Mouse (Mus musculus) lung, embryonic 16.5 days (tissue): Measurements from ENCODE around the gene Plod2. TPM values are rescaled to one million over a fixed set of nuclear protein-coding genes. Genes with fewer than 3 reads are reported as not detected.

Experiments used
- ATAC-seq: fragments of 200-750 bp; cut with Nextera tagmentation; 2 replicates; pipeline ENCODE4 v1.8.0; 2017; ENCODE audit warnings: low read depth, mild to moderate bottlenecking, moderate library complexity
- H3K27ac ChIP-seq: fragments of 300-500 bp; sonication (generic); 2 replicates; pipeline ENCODE4 v1.5.1; 2014; ENCODE audit warnings: mild to moderate bottlenecking, control low read depth, low read length
- H3K27me3 ChIP-seq: fragments of 300-500 bp; sonication (generic); 2 replicates; pipeline ENCODE4 v1.6.1; 2014; ENCODE audit warnings: low read depth, low read length, mixed read lengths; ENCODE audit not compliant: control insufficient read depth, insufficient read depth
- H3K36me3 ChIP-seq: fragments of 300-500 bp; sonication (generic); 2 replicates; pipeline ENCODE4 v1.6.1; 2014; ENCODE audit warnings: low read length; ENCODE audit not compliant: control insufficient read depth, insufficient read depth
- H3K4me1 ChIP-seq: fragments of 300-500 bp; sonication (generic); replicated peaks from 2 replicates; pipeline ENCODE4 v1.6.1; 2014; ENCODE audit warnings: low read length, mixed read lengths; ENCODE audit not compliant: control insufficient read depth, insufficient read depth
- H3K4me2 ChIP-seq: fragments of 300-500 bp; sonication (generic); 2 replicates; pipeline ENCODE4 v1.6.1; 2014; ENCODE audit warnings: low read depth, low read length, control low read depth
- H3K4me3 ChIP-seq: fragments of 300-500 bp; sonication (generic); 2 replicates; pipeline ENCODE4 v1.5.1; 2014; ENCODE audit warnings: mild to moderate bottlenecking, low read length, control low read depth
- H3K9ac ChIP-seq: fragments of 300-500 bp; sonication (generic); 2 replicates; pipeline ENCODE4 v1.6.1; 2014; ENCODE audit warnings: low read length, control low read depth
- H3K9me3 ChIP-seq: fragments of 300-500 bp; sonication (generic); 2 replicates; pipeline ENCODE4 v1.6.1; 2016; ENCODE audit warnings: low read length; ENCODE audit not compliant: control insufficient read depth
- WGBS: fragments of 180-500 bp; shearing (Covaris S2); extraction: QIAGEN DNeasy Blood & Tissue Kit; methylation state at CpG from one replicate; pipeline ENCODE4 v1.1.7; 2014; 5-methylcytosine and 5-hydroxymethylcytosine counted together
- polyA plus RNA-seq: library from polyadenylated mRNA; unstranded; fragments of >200 nt; fragmentation: Nextera tagmentation; extraction: Ambion mirVana; gene quantifications from 2 replicates; pipeline ENCODE4 v1.2.1, GENCODE M21; 2015

Gene Plod2
- polyA plus RNA-seq, 1 experiment from 2014 or later = 53.4 TPM

DNA sequence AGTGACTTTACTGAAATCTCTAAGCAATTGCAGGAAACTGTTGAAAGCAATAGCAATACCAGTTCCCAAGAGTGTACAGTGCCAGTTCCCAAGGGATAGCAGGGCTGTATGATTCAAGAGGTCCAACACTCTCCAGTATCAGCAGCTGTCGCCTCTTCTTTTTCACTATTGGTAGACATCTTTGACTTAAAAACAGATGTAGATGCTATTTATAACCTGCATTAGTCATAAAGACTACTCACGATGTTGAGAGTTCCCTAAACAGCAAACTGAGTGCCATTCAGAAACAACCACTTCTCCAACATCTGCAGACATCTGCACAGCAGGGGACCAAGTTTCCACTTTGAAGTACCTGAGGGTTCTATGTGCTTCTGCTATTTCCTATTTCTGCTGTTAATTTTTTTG, 79.9 kb downstream of the Plod2 start:
- no peaks in the 10 kb centered on the region for H3K9me3 ChIP-seq

DNA sequence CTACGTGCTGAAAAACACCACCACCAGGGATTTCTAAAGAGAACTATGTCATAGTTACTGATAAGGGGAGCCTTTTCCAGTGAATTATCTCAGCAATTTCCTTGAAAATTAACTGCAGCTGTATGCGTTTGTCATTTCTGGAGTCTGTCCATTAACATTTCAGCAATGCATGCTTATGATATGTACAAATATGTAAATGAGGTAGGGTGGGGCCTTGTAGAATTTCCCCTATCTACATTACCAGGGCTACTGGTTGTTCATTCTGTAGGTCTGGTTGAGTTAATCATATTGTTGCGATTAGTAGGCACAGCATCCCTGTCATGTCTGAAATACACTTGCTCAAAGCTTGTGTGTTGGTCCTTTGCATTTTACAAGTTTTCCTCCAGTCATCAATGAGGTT, 92.8 kb downstream of the Plod2 start:
- Histone ChIP-seq H3K9me3 (0 out of 2 replicates have a peak, but pooled peaks cover 2% of the 10 kb centered on the region), H3K4me1 (no peaks in the 10 kb centered on the region), H3K36me3 (no peaks in the 10 kb centered on the region), H3K4me3 (no peak overlapping the region), H3K27ac (no peak overlapping the region), H3K9ac (no peak overlapping the region), H3K27me3 (no peaks in the 10 kb centered on the region), H3K4me2 (no peak overlapping the region)
- ATAC-seq = no peak
- WGBS = 67% methylated on average over 3 of the region's 3 CpGs

More for the DNA sequence above, 79.9 kb downstream of the Plod2 start:
- 55% methylated on average over 2 of the region's 2 CpGs for WGBS
- no peak overlapping the region for H3K4me3 ChIP-seq
- no peaks in the 10 kb centered on the region for H3K36me3 ChIP-seq
- no peak for ATAC-seq
- no peak overlapping the region for H3K9ac ChIP-seq
- H3K27ac ChIP-seq = no peak overlapping the region
- H3K4me1 ChIP-seq = no peaks in the 10 kb centered on the region
- no peaks in the 10 kb centered on the region for H3K27me3 ChIP-seq
- H3K4me2 ChIP-seq = no peak overlapping the region

DNA sequence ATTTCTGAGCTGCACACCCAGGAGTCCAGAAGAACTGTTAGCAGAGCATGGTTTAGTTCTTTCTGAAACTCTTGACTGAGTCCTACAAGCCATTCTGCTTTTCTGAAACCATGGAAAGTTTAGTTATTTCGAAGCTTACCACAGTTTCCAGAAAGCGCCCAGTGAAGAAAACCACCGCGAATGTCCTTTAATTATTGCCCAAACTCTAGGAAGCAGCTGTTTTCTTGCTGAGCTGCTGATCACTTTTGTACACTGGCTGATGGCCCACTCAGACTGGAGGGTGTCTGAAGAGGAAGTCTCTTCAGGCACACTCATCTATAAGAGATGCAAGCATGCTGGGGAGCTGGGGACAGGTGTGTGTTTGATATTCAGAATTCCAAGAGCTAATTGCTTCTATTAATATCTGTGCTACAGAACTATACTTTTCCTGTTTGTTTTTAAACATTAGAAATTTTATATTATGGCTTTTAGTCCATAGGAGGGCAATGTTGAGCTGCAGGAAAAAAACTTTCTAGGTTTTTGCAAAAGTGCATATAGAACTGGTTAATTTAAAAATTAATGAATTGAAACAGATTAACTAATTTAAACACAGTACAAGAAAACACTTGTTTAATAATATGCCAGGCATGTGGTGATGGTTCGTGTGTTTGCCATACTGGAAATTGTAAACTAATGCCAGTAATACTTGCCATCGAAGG, 97.3 kb downstream of the Plod2 start:
- Histone ChIP-seq H3K27me3 (no peaks in the 10 kb centered on the region), H3K9ac (no peak overlapping the region), H3K4me2 (no peak overlapping the region), H3K36me3 (no peaks in the 10 kb centered on the region), H3K4me3 (no peak overlapping the region), H3K9me3 (no peaks in the 10 kb centered on the region), H3K27ac (no peak overlapping the region), H3K4me1 (no peaks in the 10 kb centered on the region)
- WGBS = 75% methylated on average over 6 of the region's 6 CpGs
- ATAC-seq = no peak

DNA sequence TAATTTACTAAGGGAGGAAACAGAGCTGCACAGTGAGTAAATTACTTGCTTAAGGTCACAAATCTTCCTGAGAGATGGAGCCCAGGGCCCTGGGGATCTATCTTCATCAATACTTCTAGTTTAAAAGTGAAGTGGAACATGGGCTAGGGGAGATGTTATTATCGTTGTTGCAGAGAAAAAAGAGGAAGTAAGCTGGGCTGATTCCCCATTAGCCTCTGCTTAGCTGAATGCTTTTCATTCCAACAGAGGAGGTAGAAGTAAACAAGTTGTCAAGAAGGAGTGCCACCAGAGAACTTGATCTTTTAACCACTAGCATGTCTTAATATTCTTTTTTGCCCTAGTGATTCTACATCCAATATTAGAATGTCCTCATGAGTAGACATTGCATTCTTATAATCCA, 99.7 kb downstream of the Plod2 start:
- Histone ChIP-seq H3K36me3 (no peaks in the 10 kb centered on the region), H3K27me3 (no peaks in the 10 kb centered on the region), H3K4me2 (no peak overlapping the region), H3K9me3 (peaks cover 3% of the 10 kb centered on the region; the same call in 1 of the 2 replicates), H3K27ac (no peak overlapping the region), H3K4me1 (no peaks in the 10 kb centered on the region), H3K9ac (no peak overlapping the region), H3K4me3 (no peak overlapping the region)
- 32% methylated on average over 1 of the region's 1 CpGs for WGBS
- ATAC-seq = no peak

Other genes starting within 250 kb of the Plod2 start
- not detected in 2 replicates for gene 1700057G04Rik, start 232.8 kb upstream of the Plod2 start, polyA plus RNA-seq
- 16.8 and 17.9 TPM in 2 replicates for gene Plscr4, start 84.8 kb upstream of the Plod2 start, polyA plus RNA-seq